Mouse (Mus musculus): ENCODE results near the gene Igfbp3. TPM values are rescaled to one million over a fixed set of nuclear protein-coding genes. Genes with fewer than 3 reads are reported as not detected.
A peak's percentile ranks its signal among the peaks of the same experiment; 100 is the strongest.

The Igfbp3 gene
- polyA plus RNA-seq, 1 experiment from 2014 or later: 15.3 TPM

GRCm38 (mm10) chr11:7212126-7212798 lies 1.5 kb downstream of the Igfbp3 start:
- no peak for TF ChIP-seq CTCF (IDR thresholded peaks at IDR 0.05; ENCODE audit: low read depth)
- WGBS: 15% methylated on average over 17 of the region's 17 CpGs

GRCm38 (mm10) chr11:7211211-7211610 lies 2.5 kb downstream of the Igfbp3 start:
- Histone ChIP-seq H3K9me3 (ENCODE audit: low read depth, low read length) (no peaks in the 10 kb centered on the region), H3K9ac (no peak overlapping the region), H3K4me3 (ENCODE audit: low read depth, low read length) (no peak overlapping the region), H3K4me1 (ENCODE audit: insufficient read depth) (peaks cover 6% of the 10 kb centered on the region; the same call in 1 of the 2 replicates), H3K27ac (ENCODE audit: low read depth) (no peak overlapping the region), H3K4me2 (no peak overlapping the region), H3K27me3 (ENCODE audit: insufficient read depth, low read length) (peaks cover 40% of the 10 kb centered on the region), H3K36me3 (ENCODE audit: insufficient read depth) (no peaks in the 10 kb centered on the region)
- peak; percentile 67 for DNase-seq
- WGBS: 13% methylated on average over 9 of the region's 9 CpGs
- no peak for TF ChIP-seq CTCF (IDR thresholded peaks at IDR 0.05; ENCODE audit: low read depth)
- ATAC-seq (ENCODE audit: insufficient read depth): no peak

More at GRCm38 (mm10) chr11:7212126-7212798, 1.5 kb downstream of the Igfbp3 start:
- Histone ChIP-seq H3K4me2 (peak overlapping the region; percentile 92), H3K36me3 (ENCODE audit: insufficient read depth) (no peaks in the 10 kb centered on the region), H3K4me3 (ENCODE audit: low read depth, low read length) (peak overlapping the region; percentile 56), H3K9ac (no peak overlapping the region), H3K27ac (ENCODE audit: low read depth) (no peak overlapping the region), H3K4me1 (ENCODE audit: insufficient read depth) (peaks cover 6% of the 10 kb centered on the region; the same call in 1 of the 2 replicates), H3K27me3 (ENCODE audit: insufficient read depth, low read length) (peaks cover 40% of the 10 kb centered on the region), H3K9me3 (ENCODE audit: low read depth, low read length) (no peaks in the 10 kb centered on the region)
- ATAC-seq (ENCODE audit: insufficient read depth) (no peak), DNase-seq (peak; percentile 52)

- Histone ChIP-seq H3K9me3 (ENCODE audit: low read depth, low read length) (no peaks in the 10 kb centered on the region), H3K27ac (ENCODE audit: low read depth) (no peak overlapping the region), H3K9ac (no peak overlapping the region), H3K27me3 (ENCODE audit: insufficient read depth, low read length) (peaks cover 39% of the 10 kb centered on the region), H3K36me3 (ENCODE audit: insufficient read depth) (no peaks in the 10 kb centered on the region), H3K4me2 (no peak overlapping the region), H3K4me3 (ENCODE audit: low read depth, low read length) (no peak overlapping the region), H3K4me1 (ENCODE audit: insufficient read depth) (peaks cover 6% of the 10 kb centered on the region; the same call in 1 of the 2 replicates)
- ATAC-seq (ENCODE audit: insufficient read depth) (0 out of 2 replicates have a peak, but pooled peaks have one; percentile 14), DNase-seq (peak; percentile 91)
- 12% methylated on average over 6 of the region's 6 CpGs for WGBS
- TF ChIP-seq CTCF (IDR thresholded peaks at IDR 0.05; ENCODE audit: low read depth): peak; percentile 94
Observed at GRCm38 (mm10) chr11:7210343-7210742, 3.4 kb downstream of the Igfbp3 start.

GRCm38 (mm10) chr11:7203846-7204245 lies 9.9 kb downstream of the Igfbp3 start:
- Histone ChIP-seq H3K4me3 (ENCODE audit: low read depth, low read length) (no peak overlapping the region), H3K27ac (ENCODE audit: low read depth) (no peak overlapping the region), H3K27me3 (ENCODE audit: insufficient read depth, low read length) (no peaks in the 10 kb centered on the region), H3K4me1 (ENCODE audit: insufficient read depth) (no peaks in the 10 kb centered on the region), H3K9me3 (ENCODE audit: low read depth, low read length) (no peaks in the 10 kb centered on the region), H3K4me2 (no peak overlapping the region), H3K9ac (no peak overlapping the region), H3K36me3 (ENCODE audit: insufficient read depth) (no peaks in the 10 kb centered on the region)
- 81% methylated on average over 9 of the region's 9 CpGs for WGBS
- TF ChIP-seq CTCF (IDR thresholded peaks at IDR 0.05; ENCODE audit: low read depth): no peak
- no peak for DNase-seq
- no peak for ATAC-seq (ENCODE audit: insufficient read depth)

GRCm38 (mm10) chr11:7202206-7202605 lies 11.5 kb downstream of the Igfbp3 start:
- H3K4me1 ChIP-seq (ENCODE audit: insufficient read depth): no peaks in the 10 kb centered on the region
- ATAC-seq (ENCODE audit: insufficient read depth) (no peak), DNase-seq (peak; percentile 17)
- no peak overlapping the region for H3K4me3 ChIP-seq (ENCODE audit: low read depth, low read length)
- no peaks in the 10 kb centered on the region for H3K36me3 ChIP-seq (ENCODE audit: insufficient read depth)
- no peak overlapping the region for H3K27ac ChIP-seq (ENCODE audit: low read depth)
- TF ChIP-seq CTCF (IDR thresholded peaks at IDR 0.05; ENCODE audit: low read depth): no peak
- no peak overlapping the region for H3K9ac ChIP-seq
- H3K27me3 ChIP-seq (ENCODE audit: insufficient read depth, low read length): no peaks in the 10 kb centered on the region
- H3K9me3 ChIP-seq (ENCODE audit: low read depth, low read length): no peaks in the 10 kb centered on the region
- H3K4me2 ChIP-seq: no peak overlapping the region
- 50% methylated on average over 7 of the region's 7 CpGs for WGBS

GRCm38 (mm10) chr11:7200393-7200783 lies 13.3 kb downstream of the Igfbp3 start:
- Histone ChIP-seq H3K4me1 (ENCODE audit: insufficient read depth) (no peaks in the 10 kb centered on the region), H3K27me3 (ENCODE audit: insufficient read depth, low read length) (no peaks in the 10 kb centered on the region), H3K9me3 (ENCODE audit: low read depth, low read length) (no peaks in the 10 kb centered on the region), H3K9ac (no peak overlapping the region), H3K4me3 (ENCODE audit: low read depth, low read length) (no peak overlapping the region), H3K27ac (ENCODE audit: low read depth) (no peak overlapping the region), H3K36me3 (ENCODE audit: insufficient read depth) (no peaks in the 10 kb centered on the region), H3K4me2 (no peak overlapping the region)
- ATAC-seq (ENCODE audit: insufficient read depth) (no peak), DNase-seq (no peak)
- 68% methylated on average over 9 of the region's 9 CpGs for WGBS
- TF ChIP-seq CTCF (IDR thresholded peaks at IDR 0.05; ENCODE audit: low read depth): no peak

GRCm38 (mm10) chr11:7199736-7200392 lies 13.9 kb downstream of the Igfbp3 start:
- peak; percentile 88 for DNase-seq
- H3K4me1 ChIP-seq (ENCODE audit: insufficient read depth): no peaks in the 10 kb centered on the region
- no peak overlapping the region for H3K9ac ChIP-seq
- H3K36me3 ChIP-seq (ENCODE audit: insufficient read depth): no peaks in the 10 kb centered on the region
- no peak for ATAC-seq (ENCODE audit: insufficient read depth)
- no peaks in the 10 kb centered on the region for H3K9me3 ChIP-seq (ENCODE audit: low read depth, low read length)
- no peaks in the 10 kb centered on the region for H3K27me3 ChIP-seq (ENCODE audit: insufficient read depth, low read length)
- TF ChIP-seq CTCF (IDR thresholded peaks at IDR 0.05; ENCODE audit: low read depth): peak; percentile 82
- H3K27ac ChIP-seq (ENCODE audit: low read depth): no peak overlapping the region
- no peak overlapping the region for H3K4me2 ChIP-seq
- 44% methylated on average over 14 of the region's 14 CpGs for WGBS
- H3K4me3 ChIP-seq (ENCODE audit: low read depth, low read length): no peak overlapping the region
